Mouse (Mus musculus) lung, adult 2 months (tissue): ENCODE measurements around the gene Tmem59.

Experiments used
- CTCF ChIP-seq: fragments of 200-500 bp; IDR thresholded peaks from 2 replicates; pipeline ENCODE4 v1.5.1; 2011; ENCODE audit warnings: mild to moderate bottlenecking, low read length, control low read depth; ENCODE audit not compliant: insufficient read depth
- POLR2A ChIP-seq: fragments of 200-500 bp; IDR thresholded peaks from 2 replicates; pipeline ENCODE4 v1.6.1; 2011; ENCODE audit warnings: low read depth, mild to moderate bottlenecking, control low read depth, low read length, borderline replicate concordance; ENCODE audit errors: extremely low read depth

DNA sequence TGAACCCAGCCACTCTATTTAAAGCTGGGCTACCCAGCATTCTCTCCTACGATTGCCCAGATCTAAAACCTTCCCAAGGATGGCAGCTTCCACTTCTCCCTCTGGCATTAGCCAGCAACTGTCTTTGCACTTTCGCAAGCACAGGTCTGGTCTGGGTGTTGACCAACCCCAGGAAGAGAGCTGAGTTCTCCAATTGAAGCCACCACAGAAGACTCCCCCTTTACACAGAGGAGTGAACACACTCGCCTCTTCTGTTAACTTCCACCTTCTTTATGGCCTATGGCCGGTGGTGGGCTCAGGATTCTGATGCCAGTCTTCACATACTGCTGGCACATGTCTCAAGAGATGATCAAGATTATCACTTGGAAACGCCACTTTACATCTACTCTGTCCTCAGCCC is 10.4 kb upstream of the Tmem59 start:
- no peak for TF ChIP-seq CTCF
- TF ChIP-seq POLR2A: no peak
